24 mouse cellular contexts compared by ENCODE assay signal in genomic region chr7:36940611-36941010, GRCm38 (mm10).
DNase-seq lines count a peak whose midpoint lies in the region; ATAC-seq and TF ChIP-seq lines count a peak whose summit lies in the region.
"Had no signal": no experiment of that assay in that cellular context is flagged by ENCODE, and none has a peak within 500 bp of the region (broad histone marks: within the 10 kb centered on the region; RNA-seq: fewer than 3 reads in every experiment).

No protein-coding gene starts in this region.

- WGBS in kidney, adult 2 months = 31% methylated on average over 10 of the region's 10 CpGs
- WGBS in kidney, embryonic 14.5 days = 53% methylated on average over 10 of the region's 10 CpGs
- 36% methylated on average over 10 of the region's 10 CpGs for WGBS in lung, embryonic 16.5 days
- WGBS in intestine, postnatal 0 days = 29% methylated on average over 10 of the region's 10 CpGs
- WGBS in stomach, embryonic 16.5 days = 22% methylated on average over 10 of the region's 10 CpGs
- WGBS in hindbrain, embryonic 16.5 days = 52% methylated on average over 10 of the region's 10 CpGs

- H3K27ac ChIP-seq in kidney, adult 2 months (ENCODE audit: insufficient read depth, low read depth, low read length) = no peak overlapping the region
- no peak overlapping the region for H3K27ac ChIP-seq in kidney, embryonic 14.5 days (ENCODE audit: low read depth, low read length)
- H3K27ac ChIP-seq in lung, embryonic 16.5 days (ENCODE audit: low read length) = no peak overlapping the region
- H3K27ac ChIP-seq in intestine, postnatal 0 days (ENCODE audit: low read depth, low read length) = no peak overlapping the region
- no peak overlapping the region for H3K27ac ChIP-seq in stomach, embryonic 16.5 days (ENCODE audit: low read length)
- H3K27ac ChIP-seq in hindbrain, embryonic 16.5 days (ENCODE audit: low read depth, low read length) = no peak overlapping the region
- H3K27ac ChIP-seq: forebrain, embryonic 10.5 days; hindbrain, embryonic 14.5 days; left cerebral cortex, adult 2 months; limb, embryonic 13.5 days; liver, embryonic 15.5 days had no signal

- no peak for TF ChIP-seq POLR2A in kidney, adult 2 months (IDR thresholded peaks at IDR 0.05; ENCODE audit: low read depth, low read length)

- no peak overlapping the region for H3K4me2 ChIP-seq in kidney, embryonic 14.5 days (replicated peaks; ENCODE audit: low read depth, low read length)
- 0 out of 2 replicates have a peak overlapping the region, but pooled peaks have one; percentile 13 for H3K4me2 ChIP-seq in lung, embryonic 16.5 days (ENCODE audit: low read depth, low read length)
- H3K4me2 ChIP-seq in intestine, postnatal 0 days (replicated peaks; ENCODE audit: low read depth) = 0 out of 2 replicates have a peak overlapping the region, but pooled peaks have one; percentile 21
- 0 out of 2 replicates have a peak overlapping the region, but pooled peaks have one; percentile 20 for H3K4me2 ChIP-seq in stomach, embryonic 16.5 days (ENCODE audit: low read depth, low read length)
- no peak overlapping the region for H3K4me2 ChIP-seq in hindbrain, embryonic 16.5 days (ENCODE audit: low read length)
- H3K4me2 ChIP-seq: heart, embryonic 12.5 days; hindbrain, embryonic 14.5 days; liver, embryonic 15.5 days; midbrain, embryonic 11.5 days; neural tube, embryonic 13.5 days had no signal

- no peak for TF ChIP-seq CTCF in kidney, adult 2 months (conservative IDR thresholded peaks at IDR 0.05; ENCODE audit: insufficient read depth, insufficient read length, low read depth, low read length)
- TF ChIP-seq CTCF in intestine, postnatal 0 days (IDR thresholded peaks at IDR 0.05; ENCODE audit: low read depth) = peak; percentile 31; the same call in 1 of the 2 replicates

- H3K9ac ChIP-seq in kidney, embryonic 14.5 days (ENCODE audit: low read depth, low read length) = no peak overlapping the region
- no peak overlapping the region for H3K9ac ChIP-seq in lung, embryonic 16.5 days (ENCODE audit: low read length)
- no peak overlapping the region for H3K9ac ChIP-seq in intestine, postnatal 0 days (ENCODE audit: low read depth, low read length)
- H3K9ac ChIP-seq in stomach, embryonic 16.5 days (ENCODE audit: low read length) = no peak overlapping the region
- no peak overlapping the region for H3K9ac ChIP-seq in hindbrain, embryonic 16.5 days (ENCODE audit: low read depth, low read length)
- H3K9ac ChIP-seq: heart, embryonic 12.5 days; hindbrain, embryonic 14.5 days; limb, embryonic 13.5 days; liver, embryonic 15.5 days had no signal

- H3K27me3 ChIP-seq in kidney, adult 2 months (replicated peaks; ENCODE audit: control insufficient read depth, insufficient read depth, low read length) = no peaks in the 10 kb centered on the region
- no peaks in the 10 kb centered on the region for H3K27me3 ChIP-seq in kidney, embryonic 14.5 days (ENCODE audit: control insufficient read depth, insufficient read depth, low read length)
- no peaks in the 10 kb centered on the region for H3K27me3 ChIP-seq in lung, embryonic 16.5 days (ENCODE audit: control insufficient read depth, insufficient read depth, low read depth, low read length)
- no peaks in the 10 kb centered on the region for H3K27me3 ChIP-seq in intestine, postnatal 0 days (replicated peaks; ENCODE audit: control insufficient read depth, insufficient read depth, low read length)
- no peaks in the 10 kb centered on the region for H3K27me3 ChIP-seq in stomach, embryonic 16.5 days (ENCODE audit: control insufficient read depth, insufficient read depth, low read length)
- no peaks in the 10 kb centered on the region for H3K27me3 ChIP-seq in hindbrain, embryonic 16.5 days (replicated peaks; ENCODE audit: control insufficient read depth, insufficient read depth, low read length)
- H3K27me3 ChIP-seq: heart, embryonic 12.5 days; limb, embryonic 13.5 days; liver, embryonic 15.5 days; neural tube, embryonic 13.5 days had no signal

- no peaks in the 10 kb centered on the region for H3K9me3 ChIP-seq in kidney, embryonic 14.5 days (ENCODE audit: control insufficient read depth, low read length)
- no peaks in the 10 kb centered on the region for H3K9me3 ChIP-seq in lung, embryonic 16.5 days (ENCODE audit: control insufficient read depth, low read length)
- no peaks in the 10 kb centered on the region for H3K9me3 ChIP-seq in intestine, postnatal 0 days (ENCODE audit: control insufficient read depth)
- H3K9me3 ChIP-seq in stomach, embryonic 16.5 days (replicated peaks; ENCODE audit: control insufficient read depth, low read length) = no peaks in the 10 kb centered on the region
- H3K9me3 ChIP-seq in hindbrain, embryonic 16.5 days (ENCODE audit: control insufficient read depth, low read length) = no peaks in the 10 kb centered on the region
- H3K9me3 ChIP-seq: forebrain, embryonic 10.5 days; heart, embryonic 12.5 days; limb, embryonic 13.5 days; liver, embryonic 15.5 days; neural tube, embryonic 13.5 days had no signal

- H3K36me3 ChIP-seq in kidney, adult 2 months (ENCODE audit: control insufficient read depth, insufficient read depth, low read length) = no peaks in the 10 kb centered on the region
- H3K36me3 ChIP-seq in kidney, embryonic 14.5 days (ENCODE audit: control insufficient read depth, insufficient read depth, low read length) = no peaks in the 10 kb centered on the region
- H3K36me3 ChIP-seq in lung, embryonic 16.5 days (ENCODE audit: control insufficient read depth, insufficient read depth, low read length) = no peaks in the 10 kb centered on the region
- no peaks in the 10 kb centered on the region for H3K36me3 ChIP-seq in intestine, postnatal 0 days (ENCODE audit: control insufficient read depth, insufficient read depth)
- no peaks in the 10 kb centered on the region for H3K36me3 ChIP-seq in stomach, embryonic 16.5 days (ENCODE audit: control insufficient read depth, insufficient read depth, low read length)
- H3K36me3 ChIP-seq in hindbrain, embryonic 16.5 days (ENCODE audit: control insufficient read depth, insufficient read depth, low read length) = no peaks in the 10 kb centered on the region
- H3K36me3 ChIP-seq: forebrain, embryonic 10.5 days; G1E; heart, embryonic 12.5 days; limb, embryonic 13.5 days; liver, embryonic 15.5 days; neural tube, embryonic 13.5 days had no signal

- peaks cover 8% of the 10 kb centered on the region for H3K4me1 ChIP-seq in kidney, adult 2 months (ENCODE audit: control insufficient read depth, insufficient read depth, low read length)
- no peaks in the 10 kb centered on the region for H3K4me1 ChIP-seq in kidney, embryonic 14.5 days (ENCODE audit: control insufficient read depth, insufficient read depth, low read length)
- no peaks in the 10 kb centered on the region; the same call in 1 of the 2 replicates for H3K4me1 ChIP-seq in lung, embryonic 16.5 days (replicated peaks; ENCODE audit: control insufficient read depth, insufficient read depth, low read length)
- no peaks in the 10 kb centered on the region for H3K4me1 ChIP-seq in intestine, postnatal 0 days (replicated peaks; ENCODE audit: control insufficient read depth, insufficient read depth, low read length)
- peaks cover 11% of the 10 kb centered on the region for H3K4me1 ChIP-seq in stomach, embryonic 16.5 days (ENCODE audit: control insufficient read depth, insufficient read depth, low read length)
- peaks cover 4% of the 10 kb centered on the region for H3K4me1 ChIP-seq in hindbrain, embryonic 16.5 days (ENCODE audit: control insufficient read depth, insufficient read depth, low read depth, low read length)
- H3K4me1 ChIP-seq: liver, embryonic 15.5 days had no signal

- intact Hi-C loops in left cerebral cortex, postnatal 25 days (cut with DNase I) = no loop called here

- ATAC-seq in kidney, embryonic 14.5 days (ENCODE audit: low FRiP score, low TSS enrichment) = no peak
- no peak; the same call in 1 of the 2 replicates for ATAC-seq in lung, embryonic 16.5 days (ENCODE audit: low read depth)
- ATAC-seq in intestine, postnatal 0 days = no peak
- no peak for ATAC-seq in stomach, embryonic 16.5 days (ENCODE audit: insufficient read depth, low FRiP score)
- ATAC-seq in hindbrain, embryonic 16.5 days = no peak

- DNase-seq in kidney, adult 2 months = peak; percentile 27
- no peak for DNase-seq in lung, postnatal 25 days (ENCODE audit: low spot score)
- no peak for DNase-seq in left cerebral cortex, postnatal 25 days (ENCODE audit: low spot score in 2 of 2)
- DNase-seq: adrenal gland, postnatal 14 days; cerebellum, adult 11-12 months; cerebellum, postnatal 14 days; layer of hippocampus, adult 9-11 months; right cerebral cortex, postnatal 14 days; spleen, adult 18-20 months; thymus, adult 2 months had no signal

- no peak overlapping the region for H3K4me3 ChIP-seq in kidney, adult 2 months (ENCODE audit: insufficient read depth, low read depth, low read length)
- H3K4me3 ChIP-seq in kidney, embryonic 14.5 days (ENCODE audit: low read length) = no peak overlapping the region
- no peak overlapping the region for H3K4me3 ChIP-seq in lung, embryonic 16.5 days (ENCODE audit: low read length)
- no peak overlapping the region for H3K4me3 ChIP-seq in intestine, postnatal 0 days (ENCODE audit: low read depth, low read length)
- no peak overlapping the region for H3K4me3 ChIP-seq in stomach, embryonic 16.5 days (replicated peaks; ENCODE audit: low read length)
- H3K4me3 ChIP-seq in hindbrain, embryonic 16.5 days (ENCODE audit: low read length) = no peak overlapping the region
- H3K4me3 ChIP-seq: forebrain, embryonic 10.5 days; heart, embryonic 12.5 days; left cerebral cortex, adult 2 months; limb, embryonic 13.5 days; liver, embryonic 15.5 days; neural tube, embryonic 13.5 days had no signal

Comparison
In these comparisons a context has a peak if more than half of its experiments do, and no peak if none do; other contexts are left out.
1. H3K4me2 ChIP-seq: peak in lung, embryonic 16.5 days (single experiment), intestine, postnatal 0 days (single experiment) and stomach, embryonic 16.5 days (single experiment); none in kidney, embryonic 14.5 days (single experiment) and hindbrain, embryonic 16.5 days (single experiment).